Mouse (Mus musculus) embryo, embryonic 11.5 days (tissue): Measurements from ENCODE around the gene Treml4.
"Not testable (repeated sequence)": the region's sequence is repeated elsewhere in the genome, so short reads cannot be mapped to it uniquely, and the experiment has no call there.

Experiments used
- DNase-seq: peaks from one replicate; pipeline ENCODE4 v3.0.0-alpha.2; 2012; ENCODE audit warnings: low read depth, low spot score

Gene Treml4

DNA sequence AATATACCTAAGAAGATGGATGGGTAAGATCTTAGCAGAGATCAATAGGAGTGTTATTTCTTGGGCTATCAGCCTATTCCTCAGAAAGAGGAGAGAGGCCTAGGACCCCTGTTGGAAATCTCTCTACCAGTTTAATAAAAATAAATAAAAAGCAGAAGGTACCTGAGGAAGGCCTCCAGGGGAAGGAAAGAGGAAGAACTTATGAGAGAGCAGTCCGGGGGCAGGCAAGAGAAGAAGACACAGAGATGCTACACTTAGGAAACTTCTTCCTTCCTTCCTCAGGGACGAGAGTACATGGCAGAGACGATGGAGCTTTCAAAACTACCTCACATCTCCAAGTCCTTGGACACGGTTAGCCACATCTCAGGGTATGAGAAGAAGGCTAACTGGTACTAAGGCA is 10.0 kb downstream of the Treml4 start:
- no peak for DNase-seq

GRCm38 (mm10) chr17:48274885-48275284 is 10.8 kb downstream of the Treml4 start:
- peak; percentile 72 for DNase-seq

GRCm38 (mm10) chr17:48275736-48276135 is 11.6 kb downstream of the Treml4 start:
- DNase-seq, result no peak

GRCm38 (mm10) chr17:48278381-48278780 is 14.3 kb downstream of the Treml4 start:
- no peak for DNase-seq

- DNase-seq, result no peak
Observed at GRCm38 (mm10) chr17:48279002-48279401, 14.9 kb downstream of the Treml4 start.

GRCm38 (mm10) chr17:48280943-48281738 is 17.0 kb downstream of the Treml4 start:
- DNase-seq, result no peak

DNA sequence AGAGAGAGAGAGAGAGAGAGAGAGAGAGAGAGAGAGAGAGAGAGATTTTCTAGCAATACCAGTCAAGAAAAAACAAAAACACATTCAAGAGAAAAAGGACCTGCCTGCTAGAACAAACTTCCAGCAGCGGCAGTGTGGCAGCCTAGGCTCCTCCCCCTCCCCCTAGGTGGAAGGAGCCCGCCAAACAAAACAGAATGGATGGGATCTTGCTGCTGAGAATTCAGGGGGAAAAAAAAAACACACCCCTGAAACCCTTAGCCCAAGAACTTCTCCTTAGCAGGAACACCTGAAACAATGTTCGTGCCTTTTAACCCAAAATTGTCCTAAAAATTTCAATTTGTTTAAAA is 17.6 kb downstream of the Treml4 start:
- DNase-seq, result no peak

DNA sequence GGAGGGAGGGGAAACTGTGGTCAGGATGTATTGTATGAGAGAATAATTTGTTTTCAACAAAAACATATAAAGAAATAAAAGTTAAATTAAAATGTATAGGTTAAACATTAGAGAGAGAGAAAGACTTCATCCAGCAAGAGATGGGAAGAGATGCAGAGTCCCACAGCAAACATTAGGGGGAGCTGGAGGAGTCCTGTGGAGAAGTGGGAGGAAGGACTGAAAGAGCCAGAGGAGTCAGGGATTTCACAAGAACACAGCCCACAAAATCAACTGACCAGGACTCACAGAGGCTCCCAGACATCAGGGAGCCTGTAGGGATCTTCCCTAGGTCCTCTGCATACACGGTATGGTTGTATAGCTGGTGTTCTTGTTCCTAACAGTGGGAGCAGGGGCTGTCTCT is 22.7 kb downstream of the Treml4 start:
- no peak for DNase-seq

DNA sequence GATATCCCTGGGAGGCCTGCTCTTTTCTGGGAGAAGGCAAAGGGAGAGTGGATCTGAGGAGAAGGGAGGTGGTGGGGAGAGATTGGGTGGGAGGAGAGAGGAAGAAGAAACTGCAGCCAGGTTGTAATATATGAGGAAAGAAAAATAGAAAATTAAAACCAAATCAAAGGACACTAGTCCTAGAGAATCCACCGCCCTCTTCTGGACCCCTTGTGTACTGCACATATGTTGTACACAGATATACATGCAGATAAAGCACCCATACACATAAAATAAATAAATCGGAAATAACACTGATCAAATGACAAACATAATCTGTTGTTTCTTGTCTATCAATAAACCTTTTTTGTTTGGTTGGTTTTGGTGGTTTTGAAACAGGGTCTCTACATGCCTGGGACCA is 23.2 kb downstream of the Treml4 start:
- no peak for DNase-seq

DNA sequence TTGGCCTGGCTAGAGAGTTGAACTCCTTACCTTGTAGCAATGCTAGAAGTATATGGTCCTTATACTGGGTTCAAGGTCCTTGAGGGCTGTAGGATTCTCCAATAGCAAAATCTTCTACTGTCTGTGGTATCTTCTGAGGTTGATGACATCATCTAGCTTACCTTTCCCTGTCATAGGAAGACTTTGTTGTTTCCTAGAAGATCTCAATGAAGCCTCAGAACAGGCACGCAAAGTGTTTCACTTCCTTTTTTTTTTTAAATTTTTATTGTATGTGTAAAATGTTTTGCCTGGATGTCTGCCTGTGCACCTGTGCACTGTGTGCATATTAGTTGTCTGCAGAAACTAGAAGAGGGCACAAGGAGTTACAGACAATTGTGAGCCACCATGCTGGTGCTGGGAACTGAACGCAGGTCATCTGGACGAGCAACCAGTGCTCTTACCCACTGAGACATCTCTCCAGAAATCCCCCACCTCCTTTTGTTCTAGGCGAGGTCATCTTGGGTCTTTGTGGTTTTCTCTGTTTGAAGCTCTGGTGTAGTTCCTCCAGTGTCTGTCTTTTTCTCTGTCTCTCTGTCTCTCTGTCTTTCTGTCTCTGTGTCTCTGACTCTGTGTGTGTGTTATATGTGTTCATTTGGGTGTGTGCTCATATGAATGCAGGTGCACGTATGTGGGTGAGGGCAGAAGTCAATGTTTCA is 29.6 kb downstream of the Treml4 start:
- DNase-seq, result no peak

- peak; percentile 14 for DNase-seq
Observed at GRCm38 (mm10) chr17:48299203-48299602, 35.1 kb downstream of the Treml4 start, which contains the start of gene Treml2. Treml2 (plus strand) TSS chr17:48299498.

DNA sequence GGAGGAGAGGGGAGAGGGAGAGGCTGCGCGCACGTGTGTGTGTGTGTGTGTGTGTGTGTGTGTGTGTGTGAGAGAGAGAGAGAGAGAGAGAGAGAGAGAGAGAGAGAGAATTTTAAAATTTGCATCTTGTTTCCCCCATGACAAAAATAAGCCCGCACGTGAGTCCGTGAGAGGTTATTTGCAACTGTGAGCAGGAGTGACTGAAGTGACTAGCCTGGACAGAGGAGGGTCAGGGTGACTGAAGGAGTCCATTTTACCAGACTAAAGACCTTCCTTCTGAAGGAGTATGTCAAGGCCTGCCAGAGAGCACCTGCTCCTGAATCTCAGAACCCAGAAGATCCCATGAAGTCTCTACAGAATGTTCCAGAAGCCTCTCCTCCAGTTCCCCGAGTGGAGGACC is 35.7 kb downstream of the Treml4 start:
- no peak for DNase-seq

- DNase-seq, result no peak
Observed at GRCm38 (mm10) chr17:48300199-48300598, 36.1 kb downstream of the Treml4 start.

GRCm38 (mm10) chr17:48300861-48301260 is 36.8 kb downstream of the Treml4 start:
- DNase-seq, result no peak

- no peak for DNase-seq
Observed at GRCm38 (mm10) chr17:48301792-48302191, 37.7 kb downstream of the Treml4 start.

- DNase-seq, result no peak
Observed at GRCm38 (mm10) chr17:48312124-48312523, 48.0 kb downstream of the Treml4 start.

DNA sequence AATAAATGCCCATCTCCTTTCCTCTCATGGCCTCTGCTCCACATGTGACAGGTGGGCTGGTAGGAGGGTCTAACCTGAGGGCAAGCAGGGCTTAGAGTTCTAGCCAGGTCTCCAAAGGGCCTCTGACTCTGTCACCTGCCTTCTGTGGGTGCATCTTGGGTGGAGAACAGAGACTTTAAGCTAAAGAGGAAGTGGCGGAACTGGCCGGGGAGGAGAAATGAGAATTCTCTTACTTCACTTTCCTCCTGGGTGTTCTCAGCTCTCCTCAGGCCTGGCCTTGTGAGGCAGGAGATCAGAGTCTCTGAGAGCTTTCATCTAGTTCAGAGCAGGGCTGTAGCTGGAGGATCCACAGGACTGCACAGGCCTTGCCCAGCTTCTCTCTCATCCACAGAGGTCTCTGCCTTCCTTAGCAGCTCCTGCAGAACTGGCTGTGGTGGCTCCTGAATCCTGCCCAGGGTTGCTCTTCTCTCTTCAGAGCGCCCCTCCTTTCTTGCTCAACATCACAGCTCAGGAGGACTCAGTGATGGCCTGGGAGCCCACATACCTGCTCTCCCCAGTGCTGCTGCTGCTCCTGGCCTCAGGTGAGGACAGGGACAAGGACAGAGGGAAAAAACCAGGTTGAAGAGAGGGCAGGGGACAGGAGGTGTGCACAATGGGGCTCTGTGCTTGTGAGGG is 51.9 kb downstream of the Treml4 start, which contains the start of gene B430306N03Rik:
Gene B430306N03Rik (plus strand): TSS at position 237 of the 675 bp plus-strand sequence.
- DNase-seq, result not testable (repeated sequence)

- no peak for DNase-seq
Observed at GRCm38 (mm10) chr17:48318686-48319085, 54.6 kb downstream of the Treml4 start.

DNA sequence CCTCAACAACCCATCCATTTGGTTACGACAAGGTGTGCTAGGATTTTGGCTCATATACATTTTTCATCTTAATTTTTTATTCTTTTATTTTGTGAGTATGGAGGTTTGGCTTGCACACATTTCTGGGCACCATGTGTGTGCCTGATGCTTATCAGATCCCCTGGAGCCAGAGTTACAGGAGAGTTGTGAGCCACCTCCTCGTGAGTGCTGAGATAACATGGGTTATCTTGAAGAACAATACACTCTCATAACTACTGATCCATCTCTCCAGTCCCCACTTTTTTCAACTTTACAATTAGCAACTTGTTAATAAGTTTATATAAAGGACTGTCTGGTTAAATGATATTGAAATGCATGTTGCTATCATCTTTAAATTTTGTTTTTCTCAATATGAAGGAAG is 57.2 kb downstream of the Treml4 start:
- DNase-seq, result no peak

DNA sequence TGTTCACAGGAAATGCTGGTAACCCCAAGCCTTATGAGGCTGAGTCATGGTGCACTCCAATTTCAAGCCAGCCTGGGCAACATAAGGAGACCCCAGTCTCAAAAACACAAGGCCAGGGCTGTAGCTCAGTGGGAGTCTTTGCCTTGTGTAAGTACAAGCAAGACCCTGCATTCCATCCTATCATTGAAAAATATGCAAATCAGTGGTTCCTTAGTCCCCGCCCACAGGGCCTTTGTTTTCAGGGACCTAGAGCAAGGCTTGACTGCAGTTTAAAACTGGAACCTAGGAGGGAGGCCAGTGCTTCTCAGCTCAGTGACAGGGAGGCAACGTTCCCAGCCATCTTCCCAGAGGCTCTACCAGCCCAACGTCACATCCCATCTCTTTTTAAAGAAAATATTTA is 59.1 kb downstream of the Treml4 start:
- no peak for DNase-seq

GRCm38 (mm10) chr17:48324258-48324657 is 60.2 kb downstream of the Treml4 start:
- DNase-seq, result no peak
